ENCODE assay signal across 24 mouse cellular contexts in genomic region chr19:7467915-7468314, GRCm38 (mm10).
"Had no signal": no experiment of that assay in that cellular context is flagged by ENCODE, and none has a peak within 500 bp of the region (broad histone marks: within the 10 kb centered on the region; RNA-seq: fewer than 3 reads in every experiment).

No protein-coding gene starts in this region.

- H3K36me3 ChIP-seq: limb, embryonic 15.5 days; midbrain, embryonic 15.5 days had no signal

- H3K9ac ChIP-seq: limb, embryonic 12.5 days; limb, embryonic 15.5 days; liver, embryonic 14.5 days; liver, postnatal 0 days; lung, embryonic 14.5 days; midbrain, embryonic 15.5 days; neural tube, embryonic 12.5 days; neural tube, embryonic 15.5 days had no signal

- H3K27me3 ChIP-seq: limb, embryonic 12.5 days; limb, embryonic 15.5 days; megakaryocyte, embryonic 14.5 days; midbrain, embryonic 15.5 days; neural tube, embryonic 12.5 days; neural tube, embryonic 15.5 days had no signal

- DNase-seq: kidney, adult 18-20 months; kidney, postnatal 36 days; layer of hippocampus, postnatal 36 days; left cerebral cortex, postnatal 4 days; liver, postnatal 0 days; lung, embryonic 14.5 days; lung, postnatal 4 days; retina, postnatal 1 day; thymus, adult 2 months; thymus, postnatal 14 days; thymus, postnatal 4 days had no signal

- H3K4me3 ChIP-seq: left cerebral cortex, adult 2 months; limb, embryonic 12.5 days; limb, embryonic 15.5 days; megakaryocyte, embryonic 14.5 days; midbrain, embryonic 10.5 days; midbrain, embryonic 15.5 days; neural tube, embryonic 12.5 days; neural tube, embryonic 15.5 days had no signal

- H3K27ac ChIP-seq: kidney, postnatal 0 days; left cerebral cortex, adult 2 months; limb, embryonic 12.5 days; limb, embryonic 15.5 days; liver, embryonic 14.5 days; midbrain, embryonic 10.5 days; midbrain, embryonic 15.5 days; neural tube, embryonic 12.5 days; neural tube, embryonic 15.5 days had no signal

- ATAC-seq: intestine, embryonic 16.5 days; liver, postnatal 0 days; lung, postnatal 0 days; midbrain, embryonic 15.5 days had no signal

- H3K4me2 ChIP-seq: limb, embryonic 12.5 days; limb, embryonic 15.5 days; liver, embryonic 11.5 days; lung, embryonic 14.5 days; midbrain, embryonic 15.5 days; neural tube, embryonic 12.5 days; neural tube, embryonic 15.5 days had no signal

- H3K9me3 ChIP-seq: limb, embryonic 12.5 days; limb, embryonic 15.5 days; megakaryocyte, embryonic 14.5 days; midbrain, embryonic 10.5 days; midbrain, embryonic 15.5 days; neural tube, embryonic 12.5 days; neural tube, embryonic 15.5 days had no signal

- H3K4me1 ChIP-seq: limb, embryonic 12.5 days; limb, embryonic 15.5 days; midbrain, embryonic 10.5 days; neural tube, embryonic 12.5 days; neural tube, embryonic 15.5 days had no signal
